In genomic region chr9:30191902-30192301, GRCm38 (mm10) we compare ENCODE assay signal across 21 mouse cellular contexts.
"Had no signal": no experiment of that assay in that cellular context is flagged by ENCODE, and none has a peak within 500 bp of the region (broad histone marks: within the 10 kb centered on the region; RNA-seq: fewer than 3 reads in every experiment).

No protein-coding gene starts in this region.

- H3K4me1 ChIP-seq: limb, embryonic 12.5 days; limb, embryonic 15.5 days; midbrain, embryonic 12.5 days; midbrain, embryonic 15.5 days; neural tube, embryonic 12.5 days; neural tube, embryonic 15.5 days; stomach, embryonic 15.5 days had no signal

- H3K4me3 ChIP-seq: limb, embryonic 12.5 days; limb, embryonic 15.5 days; midbrain, embryonic 12.5 days; midbrain, embryonic 15.5 days; neural tube, embryonic 12.5 days; neural tube, embryonic 15.5 days; stomach, embryonic 15.5 days had no signal

- H3K4me2 ChIP-seq: limb, embryonic 12.5 days; limb, embryonic 15.5 days; liver, embryonic 11.5 days; lung, embryonic 14.5 days; midbrain, embryonic 12.5 days; midbrain, embryonic 15.5 days; neural tube, embryonic 12.5 days; neural tube, embryonic 15.5 days; stomach, embryonic 15.5 days had no signal

- H3K9me3 ChIP-seq: limb, embryonic 12.5 days; limb, embryonic 15.5 days; midbrain, embryonic 12.5 days; midbrain, embryonic 15.5 days; neural tube, embryonic 12.5 days; neural tube, embryonic 15.5 days; stomach, embryonic 15.5 days had no signal

- ATAC-seq: intestine, embryonic 16.5 days; liver, postnatal 0 days; lung, postnatal 0 days; midbrain, embryonic 15.5 days had no signal

- DNase-seq: kidney, adult 18-20 months; kidney, adult 9 months; kidney, postnatal 14 days; kidney, postnatal 4 days; liver, postnatal 0 days; lung, embryonic 14.5 days; spleen, adult 18-20 months; thymus, adult 18-20 months; thymus, postnatal 36 days had no signal

- H3K9ac ChIP-seq: limb, embryonic 12.5 days; limb, embryonic 15.5 days; liver, embryonic 14.5 days; liver, postnatal 0 days; lung, embryonic 14.5 days; midbrain, embryonic 12.5 days; midbrain, embryonic 15.5 days; neural tube, embryonic 12.5 days; neural tube, embryonic 15.5 days; stomach, embryonic 15.5 days had no signal

- H3K36me3 ChIP-seq: limb, embryonic 12.5 days; limb, embryonic 15.5 days; midbrain, embryonic 12.5 days; midbrain, embryonic 15.5 days; neural tube, embryonic 12.5 days; neural tube, embryonic 15.5 days; stomach, embryonic 15.5 days had no signal

- H3K27me3 ChIP-seq: limb, embryonic 15.5 days; midbrain, embryonic 12.5 days; midbrain, embryonic 15.5 days; neural tube, embryonic 12.5 days; neural tube, embryonic 15.5 days; stomach, embryonic 15.5 days had no signal

- H3K27ac ChIP-seq: limb, embryonic 12.5 days; limb, embryonic 15.5 days; liver, embryonic 14.5 days; macrophage; midbrain, embryonic 12.5 days; midbrain, embryonic 15.5 days; neural tube, embryonic 12.5 days; neural tube, embryonic 15.5 days; stomach, embryonic 15.5 days had no signal
